Mouse (Mus musculus): ENCODE results near the gene Nat8f1. TPM values are rescaled to one million over a fixed set of nuclear protein-coding genes. Genes with fewer than 3 reads are reported as not detected.

Gene Nat8f1
- polyA plus RNA-seq (2012; ENCODE audit: low replicate concordance): 0.23 and 1.2 TPM in 2 replicates

DNA sequence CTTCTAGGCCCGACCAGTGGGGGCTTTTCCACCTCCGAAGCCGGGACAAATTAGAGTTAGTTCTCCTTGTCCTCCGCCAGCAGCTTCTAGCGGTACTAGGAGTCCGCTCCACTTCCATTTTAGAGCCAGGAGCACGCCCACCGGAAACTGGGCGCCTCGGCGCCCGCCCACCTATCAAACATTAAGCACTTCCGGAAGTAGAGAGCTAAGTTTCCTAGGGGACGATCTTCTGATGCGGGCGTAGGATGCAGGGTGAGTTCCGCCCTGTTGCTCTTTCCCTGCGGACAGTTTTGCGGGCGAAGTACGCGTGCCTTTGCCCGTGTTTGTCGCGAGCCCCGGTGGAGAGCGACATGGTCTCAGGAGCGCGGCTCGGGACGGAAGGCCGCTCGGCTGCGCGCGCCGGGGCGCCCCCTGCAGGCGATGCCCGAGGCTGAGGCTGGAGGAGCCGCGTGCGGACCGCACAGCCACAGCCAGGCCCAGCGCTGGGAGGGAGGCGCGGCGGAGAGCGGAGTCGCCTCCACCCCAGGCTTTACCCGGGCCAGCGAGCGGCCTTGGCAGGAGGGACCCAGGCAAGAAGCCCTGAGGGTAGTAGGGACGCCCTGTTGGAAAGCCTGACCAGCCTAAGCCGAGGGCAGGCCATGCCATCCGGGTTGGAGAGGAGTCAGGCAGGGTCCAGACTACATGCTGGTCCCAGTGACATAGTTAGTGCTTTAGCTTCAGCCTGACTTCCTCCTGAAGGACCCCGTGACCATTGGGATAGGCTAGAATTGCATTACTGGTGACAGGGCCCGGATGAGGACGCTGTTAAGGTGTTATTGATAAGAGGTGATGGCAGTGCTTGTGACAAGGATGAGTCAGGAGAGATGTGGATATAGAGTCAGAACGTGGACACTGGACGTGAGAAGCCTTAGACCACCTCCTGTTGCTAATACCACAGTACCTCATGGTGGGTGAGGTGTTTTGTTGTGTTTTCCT is at the start of gene Nat8f1:
Nat8f1 (minus strand) TSS at position 149 of the 975 bp plus-strand sequence.

DNA sequence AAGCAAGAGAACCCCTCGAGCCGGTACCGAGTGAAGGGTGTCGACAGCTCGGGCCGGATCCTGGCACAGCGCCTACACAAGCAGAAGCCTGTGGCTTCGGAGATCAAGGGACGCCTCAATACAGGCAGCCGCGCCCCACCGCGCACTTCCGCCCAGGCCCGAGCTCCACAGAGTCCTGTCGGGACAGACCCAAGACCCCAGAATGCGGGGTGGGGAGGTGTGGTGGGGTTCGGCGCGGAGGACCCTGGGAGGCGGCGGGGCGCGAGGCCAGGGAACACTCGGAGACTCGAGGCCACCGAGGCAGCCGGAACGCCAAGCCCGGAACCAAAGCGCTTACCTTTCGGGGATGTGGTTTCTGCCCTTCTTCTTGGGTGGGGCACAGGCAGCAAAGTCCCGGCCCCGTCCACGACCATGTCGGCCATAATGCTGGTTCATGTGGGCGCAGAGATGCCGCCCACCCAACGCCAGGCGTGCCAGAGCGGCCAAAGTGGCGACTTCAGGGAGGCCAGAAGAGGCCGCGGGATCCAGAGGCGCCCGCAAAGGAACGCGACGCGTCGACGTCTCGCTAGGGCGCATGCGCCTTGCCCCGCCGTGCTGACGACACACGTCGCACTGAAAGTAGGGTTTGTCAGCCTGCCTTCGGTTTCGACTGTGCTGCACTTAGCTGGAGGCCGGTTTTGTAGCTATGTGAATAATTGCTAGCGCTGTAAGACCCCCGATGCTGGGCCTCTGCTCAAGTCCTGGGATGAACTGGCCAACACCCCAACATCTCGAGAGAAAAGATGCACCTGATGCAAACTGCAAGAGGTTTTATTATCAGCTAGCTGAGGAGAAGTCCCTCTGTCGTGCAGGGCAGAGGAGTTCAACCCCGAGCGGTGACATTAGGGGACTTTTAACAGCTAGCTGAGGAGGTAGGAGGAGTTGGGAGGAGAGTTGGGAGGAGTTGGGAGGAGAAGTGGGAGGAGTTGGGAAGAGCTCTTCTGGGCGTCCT is 45.9 kb upstream of the Nat8f1 start, which contains the start of gene Dusp11:
Dusp11 (minus strand) TSS at position 567 of the 991 bp plus-strand sequence.

DNA sequence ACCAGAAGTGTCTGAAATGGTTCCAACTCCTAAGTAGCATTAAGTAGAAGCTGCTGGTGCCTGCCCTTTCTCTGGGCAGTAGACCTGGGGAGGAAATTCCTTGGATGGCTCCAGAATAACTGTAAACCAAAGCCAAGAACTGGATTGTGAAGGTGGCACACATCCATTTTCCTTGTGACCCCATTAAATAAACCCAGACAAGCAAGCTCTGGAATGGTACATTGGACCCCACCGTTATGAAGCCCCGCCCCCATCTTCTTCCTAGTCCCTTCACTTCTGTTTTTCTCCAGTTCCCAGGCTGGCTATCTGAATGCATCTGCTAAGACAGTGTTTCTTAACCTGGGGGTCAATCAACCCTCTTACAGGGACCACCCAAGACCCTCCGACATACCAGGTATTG is 3.9 kb downstream of the Nat8f1 start, which contains the start of gene Tprkb:
Tprkb (plus strand) TSS at position 279 of the 400 bp plus-strand sequence.

DNA sequence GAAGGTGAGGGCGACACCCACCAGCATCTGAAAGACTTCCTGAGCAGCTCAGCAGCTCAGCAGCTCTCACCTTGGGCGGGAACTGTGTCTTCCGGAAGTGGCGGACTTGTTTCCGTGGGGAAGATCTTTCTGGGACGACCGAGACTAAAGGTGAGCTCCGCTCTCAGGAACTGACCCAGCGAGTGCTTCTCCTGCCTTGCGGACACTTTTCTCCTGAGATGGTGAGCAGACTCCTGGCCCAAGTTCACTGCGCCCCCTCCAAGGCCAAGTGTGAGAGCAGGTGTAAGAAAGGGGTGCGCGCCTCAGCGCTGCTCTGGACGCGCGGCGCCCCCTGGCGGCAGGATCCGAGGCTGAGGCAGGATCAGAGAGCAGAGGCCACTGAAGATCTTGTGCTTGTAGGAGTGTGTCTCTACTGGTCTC is 10.8 kb downstream of the Nat8f1 start, which contains the start of gene Nat8f4:
Nat8f4 (minus strand) TSS at position 243 of the 420 bp plus-strand sequence.

DNA sequence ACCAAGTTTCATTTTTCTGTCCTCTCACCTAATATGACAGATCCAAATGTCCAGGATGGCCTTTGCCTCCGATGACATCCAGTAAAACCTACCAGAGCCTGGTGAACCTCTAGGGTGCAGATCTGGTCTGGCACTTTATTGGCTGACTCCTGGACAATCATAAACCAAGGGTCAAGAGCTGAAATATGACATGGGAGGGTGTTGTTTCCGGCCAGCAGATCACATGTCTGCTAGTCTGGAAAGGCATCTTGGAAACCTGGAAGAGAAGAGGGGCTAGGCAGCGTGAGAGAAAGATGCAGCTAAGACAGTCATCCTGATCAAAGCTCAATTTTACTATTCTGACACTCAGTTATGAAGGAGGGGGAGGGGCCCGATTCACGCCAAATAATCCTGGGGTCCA is 46.5 kb downstream of the Nat8f1 start, which contains the start of gene Nat8f2:
Nat8f2 (minus strand) TSS at position 153 of the 400 bp plus-strand sequence.

Other genes with a start within 250 kb of the Nat8f1 start
- not detected in 2 replicates for gene Nat8f7, start 202.5 kb downstream of the Nat8f1 start, polyA plus RNA-seq (2012; ENCODE audit: low replicate concordance)
- gene Nat8f3, start 149.9 kb downstream of the Nat8f1 start, polyA plus RNA-seq (2012; ENCODE audit: low replicate concordance): not detected in 2 replicates
- gene Nat8f6, start 94.7 kb downstream of the Nat8f1 start, polyA plus RNA-seq (2012; ENCODE audit: low replicate concordance): 0.15 TPM in 1 of 2 replicates, not detected in the other
- not detected in 2 replicates for gene Nat8f5, start 94.7 kb downstream of the Nat8f1 start, polyA plus RNA-seq (2012; ENCODE audit: low replicate concordance)
- not detected in 2 replicates for gene Nat8, start 83.6 kb downstream of the Nat8f1 start, polyA plus RNA-seq (2012; ENCODE audit: low replicate concordance)
- not detected in 2 replicates for gene Nat8f2, start 46.5 kb downstream of the Nat8f1 start, polyA plus RNA-seq (2012; ENCODE audit: low replicate concordance)
- 0.22 and 0.34 TPM in 2 replicates for gene Nat8f4, start 10.8 kb downstream of the Nat8f1 start, polyA plus RNA-seq (2012; ENCODE audit: low replicate concordance)
- 2.4 and 3.2 TPM in 2 replicates for gene Tprkb, start 3.8 kb downstream of the Nat8f1 start, polyA plus RNA-seq (2012; ENCODE audit: low replicate concordance)
- gene Dusp11, start 46.0 kb upstream of the Nat8f1 start, polyA plus RNA-seq (2012; ENCODE audit: low replicate concordance): 61.0 and 73.2 TPM in 2 replicates
- not detected in 2 replicates for gene Figla, start 100.5 kb upstream of the Nat8f1 start, polyA plus RNA-seq (2012; ENCODE audit: low replicate concordance)
- gene Add2, start 113.0 kb upstream of the Nat8f1 start, polyA plus RNA-seq (2012; ENCODE audit: low replicate concordance): 2.4 and 22.5 TPM in 2 replicates